Mouse (Mus musculus) adrenal gland, adult 8-10 months (tissue): ENCODE measurements around the gene Tubg1. TPM values are rescaled to one million over a fixed set of nuclear protein-coding genes. Genes with fewer than 3 reads are reported as not detected.
"Not testable (repeated sequence)": the region's sequence is repeated elsewhere in the genome, so short reads cannot be mapped to it uniquely, and the experiment has no call there.

Experiments
- DNase-seq: peaks from one replicate; pipeline ENCODE4 v3.0.0; 2022
- total RNA-seq, 4 experiments: library from RNA; stranded (reverse); gene quantifications; 2 replicates each; pipeline ENCODE4 v1.2.4; 2022

The Tubg1 gene
- total RNA-seq, 4 experiments from 2014 or later: 34.2 to 43.3 (median 36.8) TPM

DNA sequence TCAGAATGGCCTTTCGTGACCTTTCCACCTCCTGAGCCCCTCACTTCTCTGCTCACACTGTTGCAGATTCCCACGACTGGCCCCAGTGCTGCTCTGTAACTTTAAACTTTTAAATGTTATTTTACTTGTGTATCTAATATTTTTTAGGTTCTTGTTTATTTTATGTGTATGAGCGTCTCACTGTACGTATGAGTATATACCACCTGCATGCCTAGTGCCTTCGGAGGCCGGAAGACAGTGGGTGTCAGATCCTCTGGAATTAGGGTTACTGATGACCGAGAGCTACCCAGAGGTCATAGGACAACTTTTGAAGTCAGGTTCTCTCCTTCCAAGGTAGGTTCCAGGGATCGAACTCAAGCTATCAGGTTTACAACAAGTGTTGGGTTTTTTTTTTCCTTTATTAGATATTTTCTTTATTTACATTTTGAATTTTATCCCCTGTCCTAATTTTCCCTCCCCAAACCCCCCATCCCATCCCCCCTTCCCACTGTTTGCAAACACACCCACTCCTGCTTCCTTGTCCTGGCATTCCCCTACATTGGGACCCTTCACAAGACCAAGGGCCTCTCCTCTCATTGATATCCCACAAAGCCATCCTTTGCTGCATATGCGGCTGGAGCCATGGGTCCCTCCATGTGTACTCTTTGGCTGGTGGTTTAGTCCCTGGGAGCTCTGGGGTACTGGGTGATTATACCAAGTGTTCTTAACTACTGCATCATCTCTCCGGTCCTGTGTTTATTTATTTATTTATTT lies 22.7 kb downstream of the Tubg1 start:
- DNase-seq: no peak

DNA sequence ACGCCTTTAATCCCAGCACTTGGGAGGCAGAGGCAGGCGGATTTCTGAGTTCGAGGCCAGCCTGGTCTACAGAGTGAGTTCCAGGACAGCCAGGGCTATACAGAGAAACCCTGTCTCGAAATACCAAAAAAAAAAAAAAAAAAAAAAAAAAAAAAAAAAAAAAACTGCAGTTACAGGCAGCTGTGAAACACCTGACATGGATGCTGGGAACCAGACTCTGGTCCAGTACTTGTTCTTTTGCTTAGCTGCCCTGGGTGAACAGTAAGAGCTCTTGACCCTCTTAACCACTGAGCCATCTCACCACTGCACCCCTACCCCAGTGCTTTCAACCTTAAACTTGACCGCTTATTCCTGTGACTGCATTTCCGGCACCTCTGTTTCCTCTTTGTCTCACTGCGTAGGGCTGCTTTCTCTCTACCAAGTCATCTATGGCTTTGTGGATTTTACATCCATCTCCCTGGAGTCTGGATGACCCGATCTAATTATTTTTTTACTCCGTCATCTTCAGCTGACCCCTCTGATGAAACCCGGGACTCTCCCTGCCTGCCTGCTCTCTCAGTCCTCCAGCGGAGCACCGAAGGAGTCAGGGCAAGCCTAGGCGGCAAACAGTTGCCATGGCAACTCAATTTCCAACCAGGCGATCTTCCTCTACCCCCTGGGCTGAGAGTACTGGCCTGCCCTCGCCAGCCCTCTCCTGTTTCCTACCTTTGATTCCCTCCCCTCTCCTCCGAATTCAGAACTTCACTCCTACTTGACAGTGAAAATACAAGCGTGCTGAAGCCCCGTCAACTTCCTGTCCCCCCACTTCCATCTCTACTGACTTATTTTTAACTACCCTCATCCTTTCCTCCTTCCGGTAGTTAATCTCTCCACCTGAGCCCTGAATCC lies 23.8 kb downstream of the Tubg1 start:
- DNase-seq: no peak

DNA sequence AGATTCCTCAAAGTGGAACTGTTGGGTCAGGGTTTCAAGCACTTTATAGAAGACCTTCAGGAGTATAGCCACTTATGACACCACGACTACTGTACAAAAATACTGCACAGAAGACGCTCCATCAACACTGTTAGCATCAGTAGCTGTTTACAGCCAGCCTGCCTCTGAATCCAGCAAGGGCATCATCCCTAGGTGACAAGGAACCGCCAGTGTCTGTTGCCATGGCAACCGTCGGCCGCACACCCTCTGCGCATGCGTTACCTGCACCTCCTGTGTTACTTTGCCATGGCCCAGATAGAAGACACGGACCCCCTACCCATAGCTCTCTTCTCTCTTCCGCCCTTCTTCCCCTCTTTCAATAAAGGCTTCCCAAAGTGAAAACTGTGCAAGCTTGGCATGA lies 26.6 kb downstream of the Tubg1 start:
- no peak for DNase-seq

- DNase-seq: no peak
Observed at GRCm38 (mm10) chr11:101148751-101149150, 29.0 kb downstream of the Tubg1 start.

DNA sequence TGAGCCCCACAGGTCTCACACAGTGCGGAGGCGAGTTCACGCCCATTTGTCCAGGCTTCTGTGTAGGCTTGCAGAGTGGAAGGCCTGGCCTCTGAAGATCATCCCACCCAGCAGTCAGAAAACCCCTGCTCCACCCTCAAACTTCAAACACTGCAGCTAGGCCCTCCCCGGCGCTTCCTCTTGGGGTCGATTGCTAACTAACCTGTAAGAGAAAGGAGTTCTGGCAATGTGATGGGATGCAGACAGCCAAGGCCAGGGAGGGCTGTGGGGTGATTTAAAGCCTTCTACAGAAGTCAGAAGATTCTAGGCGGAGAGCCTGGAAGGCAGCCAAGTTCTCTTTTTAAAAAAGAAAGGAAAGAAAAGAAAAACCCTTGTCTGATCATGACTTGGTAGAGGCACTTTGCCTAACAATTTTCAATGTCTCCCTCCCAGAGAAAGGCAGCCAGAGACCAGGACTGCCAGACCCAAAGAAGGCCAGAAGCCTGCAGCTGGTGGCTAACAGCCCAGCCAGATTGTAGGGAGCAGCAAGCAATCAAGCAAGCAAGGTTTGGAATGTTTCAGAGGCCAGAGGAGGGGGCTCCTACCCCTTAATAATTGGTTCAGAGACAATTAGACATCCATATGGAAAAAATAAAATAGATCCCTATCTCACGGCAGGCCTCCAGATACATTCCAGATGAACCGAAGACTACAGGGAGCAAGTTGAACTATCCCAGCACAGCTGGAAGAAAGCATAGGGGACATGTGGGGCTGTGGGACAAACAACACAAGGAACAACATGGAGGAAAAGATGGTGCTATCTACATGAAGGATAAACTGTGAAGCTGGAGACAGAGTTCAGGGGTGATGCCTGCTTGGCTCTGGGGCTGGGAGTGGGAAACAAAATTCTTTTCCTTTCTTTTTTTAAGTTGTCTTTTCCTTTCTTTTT lies 29.7 kb downstream of the Tubg1 start:
- DNase-seq: no peak

DNA sequence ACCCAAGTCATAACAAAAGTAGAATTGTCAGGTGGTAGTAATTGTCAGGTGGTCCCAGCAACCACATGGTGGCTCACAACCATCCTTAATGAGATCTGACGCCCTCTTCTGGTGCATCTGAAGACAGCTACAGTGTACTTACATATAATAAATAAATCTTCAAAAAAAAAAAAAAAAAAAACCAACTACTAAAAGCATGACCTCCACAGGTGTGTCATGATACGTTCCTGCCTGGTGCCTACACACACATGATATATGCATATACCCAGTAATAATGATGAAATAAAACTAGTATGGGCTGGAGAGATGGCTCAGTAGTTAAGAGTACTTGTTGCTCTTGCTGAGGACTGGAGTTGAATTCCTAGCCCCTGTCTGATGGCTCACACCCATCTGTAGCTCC lies 31.3 kb downstream of the Tubg1 start:
- no peak for DNase-seq

DNA sequence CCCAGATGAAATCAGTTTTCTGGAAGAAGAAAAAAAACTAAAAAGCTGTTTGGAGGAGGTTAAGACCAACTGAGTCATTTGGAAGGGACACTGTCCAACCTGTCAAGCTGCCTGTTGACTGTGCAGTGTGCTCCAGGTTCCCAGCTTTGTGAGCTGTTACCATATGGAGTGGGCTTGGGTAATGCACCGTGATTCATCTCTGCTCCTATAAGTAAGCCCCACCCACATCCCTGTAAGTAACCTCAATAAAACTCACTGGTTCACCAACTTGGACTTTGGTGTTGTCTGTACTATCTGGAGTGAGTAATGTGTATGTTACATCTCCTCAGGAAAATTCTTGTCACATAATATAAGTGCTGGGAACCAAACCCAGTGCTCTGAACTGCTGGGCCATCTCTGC lies 33.1 kb downstream of the Tubg1 start:
- DNase-seq: no peak

DNA sequence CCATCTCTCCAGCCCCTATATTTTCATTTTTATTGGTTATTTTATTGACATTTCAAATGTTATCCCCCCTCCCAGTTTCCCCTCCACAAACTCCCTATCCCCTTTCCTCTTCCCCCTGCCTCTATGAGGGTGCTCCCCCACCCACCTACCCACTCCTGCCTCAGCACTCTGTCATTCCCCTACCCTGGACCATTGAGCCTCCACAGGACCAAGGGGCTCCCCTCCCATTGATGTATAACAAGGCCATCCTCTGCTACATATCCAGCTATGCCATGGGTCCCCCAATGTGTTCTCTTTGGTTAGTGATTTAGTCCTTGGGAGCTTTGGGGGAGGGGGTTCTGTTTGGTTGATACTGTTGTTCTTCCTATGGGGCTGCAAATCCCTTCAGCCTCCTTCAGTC lies 34.9 kb downstream of the Tubg1 start:
- DNase-seq: no peak

- no peak for DNase-seq
Observed at GRCm38 (mm10) chr11:101155151-101155550, 35.4 kb downstream of the Tubg1 start.

- peak; percentile 47 for DNase-seq
Observed at GRCm38 (mm10) chr11:101155728-101156371, 36.1 kb downstream of the Tubg1 start, which contains the start of gene Tubg2. Gene Tubg2 (plus strand): TSS chr11:101155907.

- not testable (repeated sequence) for DNase-seq
Observed at GRCm38 (mm10) chr11:101160151-101160550, 40.4 kb downstream of the Tubg1 start.

DNA sequence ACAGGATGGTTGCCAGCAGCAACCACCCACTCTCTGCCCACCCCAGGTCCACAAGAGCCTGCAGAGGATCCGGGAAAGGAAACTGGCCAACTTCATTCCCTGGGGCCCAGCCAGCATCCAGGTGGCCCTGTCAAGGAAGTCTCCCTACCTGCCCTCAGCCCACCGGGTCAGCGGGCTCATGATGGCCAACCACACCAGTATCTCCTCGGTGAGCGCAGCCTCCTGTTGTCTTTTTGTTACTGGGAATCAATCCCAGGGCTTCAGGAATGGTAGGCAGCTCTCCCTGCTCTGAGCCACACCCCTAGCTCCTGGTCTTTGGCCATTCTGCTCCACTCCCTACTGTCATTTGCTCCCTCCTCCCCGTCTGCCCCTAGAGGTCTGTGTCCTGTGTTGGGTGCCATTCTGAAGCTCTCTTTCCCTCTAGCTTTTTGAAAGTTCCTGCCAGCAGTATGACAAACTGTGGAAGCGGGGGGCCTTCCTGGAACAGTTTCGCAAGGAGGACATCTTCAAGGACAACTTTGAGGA lies 41.3 kb downstream of the Tubg1 start:
- DNase-seq: not testable (repeated sequence)

- no peak for DNase-seq
Observed at GRCm38 (mm10) chr11:101161551-101161950, 41.8 kb downstream of the Tubg1 start.

- no peak for DNase-seq
Observed at GRCm38 (mm10) chr11:101162301-101162700, 42.6 kb downstream of the Tubg1 start.

DNA sequence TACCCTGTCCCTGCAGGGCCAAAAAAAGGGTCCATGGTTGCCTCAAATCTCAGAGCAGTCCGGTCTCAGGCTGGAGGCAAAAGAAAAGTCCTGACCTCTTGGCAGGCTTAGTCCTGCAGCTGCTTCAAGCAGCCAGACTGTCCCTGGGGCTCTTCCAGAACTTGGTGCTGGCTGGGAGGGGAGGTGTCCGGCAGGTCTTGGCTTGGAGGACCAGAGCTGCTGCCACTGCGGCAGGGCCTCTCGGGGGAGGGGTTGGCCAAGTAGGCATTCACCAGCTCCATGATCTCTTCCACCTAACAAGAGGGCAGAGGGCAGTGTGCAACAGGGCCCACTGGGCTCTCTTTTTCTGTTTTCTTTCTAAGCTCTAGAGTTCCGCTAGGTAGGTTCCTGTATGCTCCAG lies 43.0 kb downstream of the Tubg1 start:
- DNase-seq: no peak

DNA sequence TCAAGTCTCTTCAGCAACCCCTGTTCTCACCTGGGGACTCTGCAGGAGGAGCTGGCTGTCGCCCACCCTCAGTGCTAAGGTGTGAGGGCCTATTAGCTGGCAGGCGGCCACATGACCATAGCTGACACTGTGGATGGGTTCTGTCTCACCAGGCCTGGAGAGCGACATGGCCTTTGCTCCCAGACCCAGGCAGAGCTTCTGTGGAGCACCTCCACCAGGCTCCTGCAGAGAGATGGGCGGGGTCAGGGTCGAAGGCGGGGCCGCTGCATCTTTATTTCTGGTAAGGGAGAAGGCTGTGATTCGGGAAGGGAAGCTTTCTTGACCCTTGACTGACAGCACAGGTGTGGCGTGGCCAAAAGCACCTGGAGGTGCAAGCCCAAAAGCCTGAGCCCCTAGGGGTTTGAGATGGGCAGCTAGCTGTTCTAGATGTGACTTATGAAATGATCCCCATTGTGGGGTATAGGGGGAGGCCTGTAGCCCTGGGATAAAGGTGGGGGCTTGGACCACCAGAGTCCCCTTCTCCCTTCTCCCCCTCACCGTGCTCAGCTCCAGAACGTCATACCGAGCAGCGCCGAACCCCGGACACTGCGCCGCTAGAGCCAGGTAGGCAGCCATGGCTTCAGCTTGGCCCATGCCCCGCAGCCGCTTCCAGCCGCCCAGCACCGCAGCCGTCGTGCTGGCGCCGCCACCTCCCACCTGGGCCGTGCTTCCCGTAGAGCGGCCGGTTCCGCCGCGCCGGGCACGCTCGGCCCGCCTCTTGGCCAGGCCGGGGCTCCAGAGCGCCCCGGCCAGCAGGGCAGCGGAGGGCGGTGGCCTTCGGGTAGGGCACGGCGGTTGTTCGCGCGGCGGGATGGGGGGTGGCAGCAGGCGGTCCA lies 44.0 kb downstream of the Tubg1 start:
- DNase-seq: no peak

GRCm38 (mm10) chr11:101164351-101164665 lies 44.6 kb downstream of the Tubg1 start:
- no peak for DNase-seq

DNA sequence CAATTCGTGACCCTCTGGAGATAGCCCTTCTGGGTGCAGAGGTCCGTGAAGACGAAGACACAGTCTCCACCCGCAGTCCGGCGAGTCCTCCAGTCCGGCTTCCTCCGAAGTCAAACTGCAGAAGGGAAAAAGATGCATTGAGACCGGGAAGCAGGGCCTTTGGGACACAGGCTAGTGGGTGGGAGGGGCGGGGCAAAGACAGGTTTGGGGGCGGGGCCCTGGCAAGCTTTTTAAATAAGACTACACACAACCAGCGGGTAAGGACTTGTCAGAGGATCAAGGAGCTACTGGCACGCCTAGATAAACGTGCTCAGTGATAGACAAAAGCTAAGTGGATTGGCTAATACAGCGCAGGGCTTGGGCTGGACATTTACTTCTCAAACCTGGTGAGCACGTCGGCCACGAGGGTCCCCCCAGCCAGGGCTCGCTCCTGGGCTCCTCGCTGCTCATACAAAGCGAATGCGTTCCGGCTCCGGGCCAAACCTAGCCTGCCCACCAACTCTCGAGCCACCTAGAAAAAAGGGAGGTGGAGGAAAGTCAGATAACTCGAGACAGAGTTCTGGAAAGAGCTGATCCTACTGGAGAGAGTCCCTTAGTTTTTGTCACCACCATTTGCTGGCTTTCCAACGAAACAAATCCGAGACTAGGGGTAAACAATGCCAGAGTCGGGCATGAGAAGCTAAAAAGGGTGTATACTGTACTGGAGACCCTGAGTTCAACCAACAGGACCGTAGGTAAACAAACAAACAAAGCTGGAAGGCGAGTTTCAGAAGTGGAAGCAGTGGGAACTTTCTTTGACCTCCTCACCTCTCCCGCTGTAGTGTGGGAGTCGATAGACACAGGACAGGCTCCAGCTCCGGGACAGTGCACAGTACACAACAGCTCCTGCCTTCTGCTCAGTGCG lies 45.2 kb downstream of the Tubg1 start:
- DNase-seq: no peak

DNA sequence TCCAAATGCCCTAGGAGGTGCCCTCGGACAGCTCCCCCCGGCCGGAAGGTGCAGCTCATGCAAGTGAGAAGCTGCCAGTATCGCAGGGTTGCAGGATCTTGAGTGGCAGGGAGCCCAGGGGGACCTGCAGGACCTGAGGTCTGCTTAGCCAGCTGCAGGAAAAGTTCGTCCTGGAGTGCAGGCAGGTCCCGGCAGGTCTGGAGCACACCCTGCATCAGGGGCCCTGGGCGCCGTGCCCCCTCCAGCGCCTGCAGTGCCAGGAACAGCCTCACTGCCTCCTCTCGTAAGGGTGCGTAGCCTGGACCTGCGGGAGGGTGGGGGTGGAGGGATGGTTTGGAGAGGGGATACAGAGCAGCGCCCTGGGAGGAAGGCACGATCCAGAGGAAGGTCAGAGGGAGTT lies 46.6 kb downstream of the Tubg1 start:
- DNase-seq: no peak
